Mouse (Mus musculus) ES-E14 (cell line): ENCODE measurements around the gene Zfp87. TPM values are rescaled to one million over a fixed set of nuclear protein-coding genes. Genes with fewer than 3 reads are reported as not detected.

Source experiments
- DNase-seq: peaks from one replicate; pipeline ENCODE4 v3.0.0-alpha.2; 2013; ENCODE audit warnings: low read depth, low spot score
- H3K27ac ChIP-seq: 2 replicates; pipeline ENCODE4 v1.5.1; 2012; ENCODE audit warnings: low read depth, mild to moderate bottlenecking, low read length, moderate library complexity, mixed read lengths; ENCODE audit not compliant: poor library complexity, insufficient read depth, severe bottlenecking
- H3K36me3 ChIP-seq: 2 replicates; pipeline ENCODE4 v1.6.1; 2012; ENCODE audit warnings: mild to moderate bottlenecking, low read length, moderate library complexity, mixed read lengths; ENCODE audit not compliant: control insufficient read depth, poor library complexity, insufficient read depth, severe bottlenecking
- H3K4me1 ChIP-seq, 2 experiments: fragments of 150-350 bp in 1 of 2; sonication (generic) in 1 of 2; 2 replicates each; pipeline ENCODE4 v1.6.1; 2012; ENCODE audit warnings: low read length in 2 of 2, mild to moderate bottlenecking in 1 of 2, mixed read lengths in 1 of 2; ENCODE audit not compliant: control insufficient read depth in 2 of 2, insufficient read depth in 2 of 2, poor library complexity in 1 of 2
- H3K4me3 ChIP-seq, 2 experiments: fragments of 150-350 bp in 1 of 2; sonication (generic) in 1 of 2; 2 replicates each; pipeline ENCODE4 v1.5.1; 2012; ENCODE audit warnings: low read length in 2 of 2, low read depth in 1 of 2, mild to moderate bottlenecking in 1 of 2, mixed read lengths in 1 of 2; ENCODE audit not compliant: insufficient read depth in 1 of 2, poor library complexity in 1 of 2, severe bottlenecking in 1 of 2
- H3K9ac ChIP-seq: 2 replicates; pipeline ENCODE4 v1.6.1; 2012; ENCODE audit warnings: low read depth, mild to moderate bottlenecking, low read length, mixed read lengths; ENCODE audit not compliant: poor library complexity, insufficient read depth, severe bottlenecking
- H3K9me3 ChIP-seq: fragments of 150-350 bp; sonication (generic); 2 replicates; pipeline ENCODE4 v1.6.1; 2012; ENCODE audit warnings: low read depth, mild to moderate bottlenecking, low read length; ENCODE audit not compliant: control insufficient read depth, insufficient read depth
- CHD2 ChIP-seq: IDR thresholded peaks from 2 replicates; pipeline ENCODE4 v1.6.1; 2014; ENCODE audit warnings: mild to moderate bottlenecking, low read depth, low read length, inconsistent platforms
- HCFC1 ChIP-seq: IDR thresholded peaks from 2 replicates; pipeline ENCODE4 v1.6.1; 2012; ENCODE audit warnings: low read length, inconsistent platforms, borderline replicate concordance; ENCODE audit not compliant: insufficient read depth
- MAFK ChIP-seq: IDR thresholded peaks from 2 replicates; pipeline ENCODE4 v1.6.1; 2014; ENCODE audit warnings: mild to moderate bottlenecking, low read depth, low read length, inconsistent platforms; ENCODE audit not compliant: insufficient read depth
- ZC3H11A ChIP-seq: IDR thresholded peaks from 2 replicates; pipeline ENCODE4 v1.6.1; 2012; ENCODE audit warnings: low read depth, mild to moderate bottlenecking, inconsistent platforms, low read length, borderline replicate concordance
- ZNF384 ChIP-seq: IDR thresholded peaks from 2 replicates; pipeline ENCODE4 v1.6.1; 2012; ENCODE audit warnings: low read depth, low read length, inconsistent platforms
- in situ Hi-C, 2 experiments: fragments of 600-800 bp; cut with MboI; formaldehyde crosslinking; loops; one replicate each; pipeline ENCODE4 v1.15.1; 2025; ENCODE audit warnings: low sequenced_read_pairs in 2 of 2, inconsistent platforms in 1 of 2; ENCODE audit not compliant: unreplicated experiment in 2 of 2
- total RNA-seq: library from RNA; depleted of rRNA; stranded (reverse); fragments of 300-350 nt; gene quantifications from 2 replicates; pipeline ENCODE4 v1.2.3, GENCODE M21; 2012

The Zfp87 gene
- total RNA-seq, 1 experiment, result 14.6 TPM

GRCm38 (mm10) chr13:67495631-67496030 lies 30.3 kb downstream of the Zfp87 start:
- Histone ChIP-seq H3K4me3 (no peak overlapping the region), H3K36me3 (no peaks in the 10 kb centered on the region; the same call in none of the 2 replicates), H3K4me1 (peaks cover 0 to 2% of the 10 kb centered on the region in 2 experiments; a peak in 1 of 4 replicates), H3K9ac (no peak overlapping the region), H3K27ac (no peak overlapping the region), H3K9me3 (no peaks in the 10 kb centered on the region)
- in situ Hi-C loops, result no loop called here
- no peak for DNase-seq
- no peak for TF ChIP-seq ZNF384
- no peak for TF ChIP-seq HCFC1
- TF ChIP-seq ZC3H11A, result no peak
- peak; percentile 49; the same call in 1 of the 2 replicates for TF ChIP-seq CHD2

DNA sequence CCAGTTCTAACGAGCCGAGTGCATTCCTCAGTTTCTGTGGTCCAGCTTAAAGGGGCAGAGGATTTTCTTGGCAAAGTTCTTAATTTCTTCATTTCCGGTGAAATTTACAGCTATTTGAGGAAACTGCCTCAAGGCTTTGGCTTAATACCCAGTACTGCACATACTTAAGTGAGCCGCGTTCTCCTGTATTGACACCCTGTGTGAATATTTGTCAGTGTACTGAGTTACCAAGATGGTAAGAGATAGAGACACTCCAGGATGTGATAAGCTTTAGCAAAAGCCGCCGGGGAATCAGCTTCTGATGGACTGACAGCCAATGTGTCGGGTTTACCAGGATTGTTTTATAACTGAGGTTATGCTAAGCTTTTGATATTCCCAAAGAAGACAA lies 41.6 kb downstream of the Zfp87 start:
- H3K9ac ChIP-seq, result peak overlapping the region; percentile 45; the same call in 1 of the 2 replicates
- TF ChIP-seq ZNF384 (no peak), CHD2 (no peak), MAFK (no peak), HCFC1 (no peak), ZC3H11A (no peak)
- peak overlapping the region; percentile 86 to 95 for H3K4me3 ChIP-seq
- H3K36me3 ChIP-seq, result no peaks in the 10 kb centered on the region
- in situ Hi-C loops, result no loop called here
- peaks cover 0 to 1% of the 10 kb centered on the region in 2 experiments; a peak in 2 of 4 replicates for H3K4me1 ChIP-seq
- H3K9me3 ChIP-seq, result no peaks in the 10 kb centered on the region
- no peak for DNase-seq
- H3K27ac ChIP-seq, result no peak overlapping the region

DNA sequence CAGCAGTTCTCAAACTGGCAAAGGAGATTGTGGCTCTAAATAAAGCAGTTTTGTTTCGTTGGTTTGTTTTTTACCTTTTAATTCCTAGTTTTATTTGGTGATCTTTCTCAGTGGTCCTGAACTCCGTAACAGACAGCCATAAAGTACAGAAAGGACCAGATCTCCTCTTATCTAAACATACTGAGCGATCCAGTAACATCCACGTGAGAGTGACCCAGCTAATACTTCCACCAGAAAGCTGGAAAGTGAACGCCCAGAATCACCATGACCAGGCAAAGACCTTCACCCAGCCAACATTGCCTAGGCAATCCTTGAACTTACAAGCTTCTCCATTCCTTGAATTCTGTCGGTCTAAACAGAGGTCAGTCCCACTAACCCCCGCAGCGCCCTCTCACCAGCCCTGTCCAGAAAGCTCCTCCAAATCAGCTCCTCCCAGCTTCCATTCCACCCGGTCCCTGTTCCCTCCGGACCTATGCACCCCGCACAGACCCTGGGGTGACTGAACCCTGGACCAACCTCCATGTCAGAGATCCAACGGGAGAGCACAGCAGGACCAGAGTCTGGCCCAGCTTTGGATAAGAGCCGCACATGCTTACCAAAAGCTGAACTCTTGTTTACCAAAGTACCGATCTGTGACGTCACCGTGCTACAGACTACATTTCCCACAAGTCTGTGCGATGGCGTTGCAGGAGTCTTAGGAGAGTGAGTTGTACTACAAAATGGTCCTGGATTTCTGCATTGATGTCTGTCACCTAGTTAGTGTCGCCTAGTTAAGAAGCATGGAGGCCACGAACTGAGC lies 42.2 kb downstream of the Zfp87 start, which contains the start of gene Zfp874b:
TSS of gene Zfp874b (minus strand) at position 634 of the 799 bp plus-strand sequence.
- in situ Hi-C loops, result no loop called here
- Histone ChIP-seq H3K9me3 (no peaks in the 10 kb centered on the region), H3K36me3 (no peaks in the 10 kb centered on the region), H3K9ac (peak within 1 kb of the TSS; percentile 80), H3K4me1 (peaks cover 0 to 1% of the 10 kb centered on the region in 2 experiments; a peak in 2 of 4 replicates), H3K4me3 (peak within 1 kb of the TSS; percentile 86 to 95), H3K27ac (peak within 1 kb of the TSS; percentile 48; the same call in 1 of the 2 replicates)
- DNase-seq, result peak; percentile 75
- TF ChIP-seq ZC3H11A (no peak), ZNF384 (no peak), MAFK (no peak), HCFC1 (peak; percentile 88), CHD2 (no peak)

DNA sequence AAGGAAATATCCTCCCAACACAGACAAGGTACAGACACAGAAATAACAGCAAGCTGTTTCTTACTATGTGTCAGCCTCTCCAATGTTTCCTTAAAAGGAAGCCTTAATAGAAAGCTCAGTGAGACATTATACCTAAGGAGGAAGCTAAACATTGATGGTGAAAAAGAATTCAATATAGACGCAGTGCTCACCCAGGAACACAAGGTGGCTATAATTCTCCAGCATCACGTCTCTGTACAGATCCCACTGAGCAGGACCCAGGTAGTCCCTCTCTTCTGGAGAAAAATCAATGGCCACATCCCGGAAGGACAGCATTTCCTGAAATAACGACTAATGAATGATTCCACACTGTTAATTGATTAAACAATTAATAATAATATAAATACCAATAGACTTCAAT lies 44.4 kb downstream of the Zfp87 start:
- in situ Hi-C loops, result no loop called here
- TF ChIP-seq HCFC1 (no peak), MAFK (no peak), CHD2 (no peak), ZNF384 (no peak), ZC3H11A (no peak)
- H3K36me3 ChIP-seq, result no peaks in the 10 kb centered on the region
- H3K27ac ChIP-seq, result no peak overlapping the region
- no peak overlapping the region for H3K4me3 ChIP-seq
- no peak overlapping the region for H3K9ac ChIP-seq
- no peak for DNase-seq
- no peaks in the 10 kb centered on the region for H3K9me3 ChIP-seq
- H3K4me1 ChIP-seq, result peaks cover 0 to 1% of the 10 kb centered on the region in 2 experiments; a peak in 2 of 4 replicates
